26 mouse cellular contexts compared by ENCODE assay signal in the genomic region with DNA sequence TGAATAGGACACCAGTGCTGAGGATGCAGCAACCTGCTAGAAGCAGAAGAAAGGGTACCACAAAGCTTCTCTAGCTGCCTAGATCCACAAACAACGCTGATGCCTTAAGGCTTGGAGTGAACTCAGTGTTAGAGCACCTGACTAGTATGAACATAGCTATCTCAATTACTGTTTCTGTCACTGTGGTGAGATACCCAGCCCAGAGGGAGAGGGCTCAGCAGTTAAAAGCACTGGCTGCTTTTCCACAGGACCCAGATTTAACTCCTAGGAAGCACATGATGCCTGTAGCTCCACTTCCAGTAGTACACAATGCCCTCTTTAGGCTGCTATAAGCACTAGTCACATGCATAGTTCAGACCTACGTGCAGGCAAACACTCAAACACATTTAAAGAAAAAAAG.
DNase-seq lines count a peak whose midpoint lies in the region; ATAC-seq and TF ChIP-seq lines count a peak whose summit lies in the region.
"Had no signal": no experiment of that assay in that cellular context is flagged by ENCODE, and none has a peak within 500 bp of the region (broad histone marks: within the 10 kb centered on the region; RNA-seq: fewer than 3 reads in every experiment).

No protein-coding gene starts in this region.

- H3K27ac ChIP-seq in heart, embryonic 16.5 days (ENCODE audit: low read length) = no peak overlapping the region
- H3K27ac ChIP-seq in thymus, adult 2 months (ENCODE audit: control insufficient read depth, insufficient read depth, low read length) = peak overlapping the region; percentile 82
- H3K27ac ChIP-seq: embryonic facial prominence, embryonic 10.5 days; forebrain, embryonic 13.5 days; heart, adult 2 months; heart, embryonic 15.5 days; hindbrain, embryonic 12.5 days; kidney, postnatal 0 days; limb, embryonic 13.5 days; liver, embryonic 14.5 days; lung, embryonic 15.5 days; macrophage had no signal

- no peak overlapping the region for H3K9ac ChIP-seq in heart, embryonic 16.5 days (ENCODE audit: low read length)
- H3K9ac ChIP-seq: forebrain, embryonic 13.5 days; heart, embryonic 15.5 days; hindbrain, embryonic 12.5 days; limb, embryonic 13.5 days; liver, embryonic 14.5 days; lung, embryonic 15.5 days had no signal

- H3K9me3 ChIP-seq in heart, embryonic 16.5 days (replicated peaks; ENCODE audit: control insufficient read depth, low read length) = no peaks in the 10 kb centered on the region
- H3K9me3 ChIP-seq: embryonic facial prominence, embryonic 10.5 days; forebrain, embryonic 13.5 days; heart, embryonic 15.5 days; hindbrain, embryonic 12.5 days; limb, embryonic 13.5 days; lung, embryonic 15.5 days had no signal

- 68% methylated on average over 2 of the region's 2 CpGs for WGBS in heart, embryonic 16.5 days
- WGBS in thymus, adult 2 months = 31% methylated on average over 2 of the region's 2 CpGs

- TF ChIP-seq POLR2A in thymus, adult 2 months (IDR thresholded peaks at IDR 0.05; ENCODE audit: control insufficient read depth, extremely low read depth, insufficient read depth, low read length, poor library complexity) = no peak

- no peak for TF ChIP-seq CTCF in thymus, adult 2 months (IDR thresholded peaks at IDR 0.05; ENCODE audit: borderline replicate concordance, control insufficient read depth, extremely low read depth, insufficient read depth, low read length, poor library complexity)

- no peaks in the 10 kb centered on the region for H3K4me1 ChIP-seq in heart, embryonic 16.5 days (ENCODE audit: control insufficient read depth, insufficient read depth, low read length)
- peaks cover 5% of the 10 kb centered on the region for H3K4me1 ChIP-seq in thymus, adult 2 months (replicated peaks; ENCODE audit: control insufficient read depth, insufficient read depth, low read length)
- H3K4me1 ChIP-seq: embryonic facial prominence, embryonic 10.5 days; forebrain, embryonic 13.5 days; heart, embryonic 15.5 days; hindbrain, embryonic 12.5 days; limb, embryonic 13.5 days; lung, embryonic 15.5 days had no signal

- H3K4me2 ChIP-seq in heart, embryonic 16.5 days (ENCODE audit: low read depth, low read length) = no peak overlapping the region
- H3K4me2 ChIP-seq: forebrain, embryonic 13.5 days; heart, embryonic 15.5 days; hindbrain, embryonic 12.5 days; limb, embryonic 13.5 days; lung, embryonic 15.5 days; midbrain, embryonic 11.5 days had no signal

- intact Hi-C loops in heart, postnatal 10 days (cut with DNase I) = no loop called here

- no peak overlapping the region for H3K4me3 ChIP-seq in heart, embryonic 16.5 days (ENCODE audit: low read length)
- H3K4me3 ChIP-seq in thymus, adult 2 months (ENCODE audit: control insufficient read depth, insufficient read depth, low read length) = no peak overlapping the region
- H3K4me3 ChIP-seq: embryonic facial prominence, embryonic 10.5 days; forebrain, embryonic 13.5 days; heart, adult 2 months; heart, embryonic 15.5 days; hindbrain, embryonic 12.5 days; limb, embryonic 13.5 days; lung, embryonic 15.5 days; myocyte had no signal

- H3K27me3 ChIP-seq in heart, embryonic 16.5 days (ENCODE audit: control insufficient read depth, insufficient read depth, low read length) = no peaks in the 10 kb centered on the region
- no peaks in the 10 kb centered on the region for H3K27me3 ChIP-seq in thymus, adult 2 months (ENCODE audit: control insufficient read depth, insufficient read depth, low read length)
- H3K27me3 ChIP-seq: forebrain, embryonic 13.5 days; heart, embryonic 15.5 days; hindbrain, embryonic 12.5 days; limb, embryonic 13.5 days; lung, embryonic 15.5 days had no signal

- H3K36me3 ChIP-seq in heart, embryonic 16.5 days (ENCODE audit: control insufficient read depth, insufficient read depth) = no peaks in the 10 kb centered on the region
- no peaks in the 10 kb centered on the region for H3K36me3 ChIP-seq in thymus, adult 2 months (ENCODE audit: control insufficient read depth, insufficient read depth, low read length)
- H3K36me3 ChIP-seq: embryonic facial prominence, embryonic 10.5 days; heart, embryonic 15.5 days; hindbrain, embryonic 12.5 days; limb, embryonic 13.5 days; lung, embryonic 15.5 days had no signal

- no peak for DNase-seq in heart, postnatal 10 days
- peak; percentile 53 for DNase-seq in A20 (ENCODE audit: low read depth, low spot score)
- DNase-seq in T-cell, adult 2 months (ENCODE audit: low spot score) = peak; percentile 17
- peak; percentile 42 for DNase-seq in thymus, adult 2 months
- no peak for DNase-seq in layer of hippocampus, adult 9-10 months (ENCODE audit: low spot score)
- DNase-seq in spleen, postnatal 4 days (ENCODE audit: low spot score in 2 of 2) = no peak
- DNase-seq in ovary, postnatal 36 days (ENCODE audit: low spot score) = no peak
- DNase-seq: adrenal gland, postnatal 10 days; B cell, adult 2 months; cerebellum, adult 11 months; cerebellum, postnatal 36 days; gastrocnemius, postnatal 14 days; heart, adult 2 months; kidney, adult 11 months had no signal

- ATAC-seq in heart, embryonic 16.5 days (replicated peaks; ENCODE audit: extremely low read depth, insufficient read depth, low FRiP score) = peak; percentile 41; the same call in 1 of the 2 replicates
- ATAC-seq: forebrain, embryonic 13.5 days had no signal

Comparison
In these comparisons a context has a peak if more than half of its experiments do, and no peak if none do; other contexts are left out.
1. DNase-seq: peak in A20 (single experiment), T-cell, adult 2 months (single experiment) and thymus, adult 2 months (single experiment); none in heart, postnatal 10 days (0 of 2), layer of hippocampus, adult 9-10 months (single experiment), spleen, postnatal 4 days (0 of 2) and ovary, postnatal 36 days (single experiment).